Mouse (Mus musculus) right cerebral cortex, postnatal 14 days (tissue): ENCODE data around the gene Bcl7c.
"Not testable (repeated sequence)": the region's sequence is repeated elsewhere in the genome, so short reads cannot be mapped to it uniquely, and the experiment has no call there.

ENCODE experiments used
- DNase-seq: peaks from one replicate; pipeline ENCODE4 v3.0.0; 2022

The Bcl7c gene

GRCm38 (mm10) chr7:127708207-127709078 lies at the start of gene Bcl7c:
TSS of gene Bcl7c (minus strand) at chr7:127708933.
- DNase-seq, result peak; percentile 87

GRCm38 (mm10) chr7:127753741-127754140 lies 45.0 kb upstream of the Bcl7c start:
- no peak for DNase-seq

DNA sequence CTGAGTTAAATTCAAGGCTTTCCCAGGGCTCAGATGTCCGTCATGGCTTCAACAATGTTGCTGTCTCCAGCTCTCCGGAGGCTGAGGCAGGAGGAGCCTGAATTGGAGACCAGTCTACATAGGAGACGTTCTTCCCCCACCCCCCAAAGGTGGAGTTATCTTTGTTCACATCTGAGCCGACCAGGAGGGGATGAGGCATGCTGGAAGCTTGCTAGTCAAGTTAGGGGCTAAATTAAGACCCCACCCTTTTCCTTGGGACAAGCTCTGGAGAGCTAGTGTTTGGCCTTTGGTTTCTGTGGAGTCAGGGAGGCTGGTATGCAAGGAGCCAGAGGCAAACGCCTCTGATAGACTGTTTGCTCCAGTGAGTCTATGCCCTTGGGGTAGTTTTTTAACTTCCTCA lies 44.4 kb upstream of the Bcl7c start:
- no peak for DNase-seq

DNA sequence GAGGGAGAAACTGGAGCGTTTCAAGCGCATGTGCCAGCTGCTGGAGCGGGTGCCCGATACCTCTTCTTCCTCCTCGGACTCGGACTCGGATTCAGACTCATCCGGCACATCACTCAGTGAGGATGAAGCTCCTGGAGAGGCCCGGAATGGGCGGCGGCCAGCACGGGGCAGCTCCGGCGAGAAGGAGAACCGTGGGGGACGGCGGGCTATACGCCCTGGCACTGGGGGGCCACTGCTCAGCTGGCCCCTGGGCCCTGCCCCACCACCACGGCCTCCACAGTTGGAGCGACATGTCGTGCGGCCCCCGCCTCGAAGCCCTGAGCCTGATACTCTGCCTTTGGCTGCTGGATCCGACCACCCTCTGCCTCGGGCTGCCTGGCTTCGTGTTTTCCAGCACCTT lies 43.3 kb upstream of the Bcl7c start:
- DNase-seq, result no peak

- DNase-seq, result no peak
Measured at GRCm38 (mm10) chr7:127751619-127752018, 42.9 kb upstream of the Bcl7c start.

- peak; percentile 31 for DNase-seq
Measured at GRCm38 (mm10) chr7:127750131-127751127, 41.7 kb upstream of the Bcl7c start.

- DNase-seq, result peak; percentile 17
Measured at GRCm38 (mm10) chr7:127748235-127748560, 39.5 kb upstream of the Bcl7c start.

DNA sequence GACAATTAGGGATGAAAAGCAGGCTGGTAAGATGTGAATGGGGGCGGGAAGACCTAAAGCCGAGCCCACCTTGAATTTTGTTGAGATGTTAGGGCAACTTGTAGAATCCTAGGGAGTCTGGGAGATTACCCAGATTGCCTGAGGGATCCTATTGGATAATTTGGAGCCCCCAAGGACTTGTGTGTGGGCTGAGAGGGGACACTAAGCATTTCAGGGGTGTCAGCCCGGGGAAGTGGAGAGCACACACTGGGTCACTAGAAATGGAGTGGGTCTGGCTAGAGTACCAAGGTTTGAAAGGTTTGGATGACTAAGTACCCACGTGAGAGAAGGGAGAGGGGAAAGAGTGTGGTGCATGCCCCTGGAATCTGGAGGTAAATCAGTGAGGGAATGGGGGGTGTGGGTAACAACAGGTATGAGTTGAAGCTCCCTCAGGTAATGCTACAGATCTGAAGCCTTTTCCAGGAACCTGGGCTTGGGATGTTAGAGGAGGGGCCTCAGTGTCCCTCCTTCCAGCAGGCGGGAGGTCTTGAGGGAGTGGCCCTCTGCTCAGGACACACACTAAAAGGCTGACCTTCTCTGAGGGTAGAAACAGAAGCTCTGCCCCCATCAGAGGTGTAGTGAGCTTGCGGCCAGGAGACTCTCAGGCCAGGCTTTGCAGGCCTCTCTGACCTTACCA lies 39.0 kb upstream of the Bcl7c start:
- no peak for DNase-seq

- DNase-seq, result peak; percentile 41
Measured at GRCm38 (mm10) chr7:127746494-127747491, 38.1 kb upstream of the Bcl7c start.

DNA sequence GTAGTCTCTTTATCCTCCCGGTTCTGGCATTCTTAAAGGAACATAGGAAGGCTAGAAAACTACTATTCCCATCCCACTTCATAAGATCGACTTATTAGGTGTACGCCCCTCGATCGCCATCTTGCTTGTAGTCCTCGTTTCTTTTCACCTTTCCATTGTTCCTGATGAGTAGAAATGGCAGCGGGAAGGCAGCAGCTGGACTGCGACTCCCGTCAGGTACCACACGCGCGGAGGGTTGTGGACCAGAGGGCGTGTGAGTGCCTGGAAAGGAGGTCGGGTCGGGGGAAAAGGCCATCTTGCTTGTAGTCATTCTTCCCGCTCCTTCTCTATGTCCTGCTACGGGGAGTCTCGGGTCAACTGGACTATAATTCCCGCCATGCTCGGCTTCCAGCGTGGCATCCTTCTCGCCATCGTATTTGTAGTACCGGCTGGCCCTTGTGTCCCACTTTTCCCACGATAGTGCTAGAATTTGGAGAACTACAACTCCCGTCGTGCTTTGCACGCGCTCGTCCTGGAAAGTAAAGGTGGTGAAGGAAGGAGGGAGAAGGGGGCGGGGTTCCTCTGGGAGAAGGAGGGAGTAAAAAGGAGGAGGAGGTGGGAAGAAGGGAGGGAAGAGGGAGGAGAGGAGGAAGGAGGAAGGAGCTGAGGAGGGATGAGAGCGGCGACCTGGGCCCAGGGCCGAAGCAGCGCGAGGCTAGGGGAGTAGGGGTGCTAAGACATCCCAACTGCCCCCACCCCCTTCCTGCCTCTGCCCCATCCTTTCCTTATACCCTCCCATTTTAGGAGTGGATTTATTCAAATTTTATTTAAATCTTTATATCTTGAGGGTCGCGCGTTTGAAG lies 37.1 kb upstream of the Bcl7c start:
- DNase-seq, result peak; percentile 90

- DNase-seq, result peak; percentile 86
Measured at GRCm38 (mm10) chr7:127745251-127745651, 36.5 kb upstream of the Bcl7c start.

DNA sequence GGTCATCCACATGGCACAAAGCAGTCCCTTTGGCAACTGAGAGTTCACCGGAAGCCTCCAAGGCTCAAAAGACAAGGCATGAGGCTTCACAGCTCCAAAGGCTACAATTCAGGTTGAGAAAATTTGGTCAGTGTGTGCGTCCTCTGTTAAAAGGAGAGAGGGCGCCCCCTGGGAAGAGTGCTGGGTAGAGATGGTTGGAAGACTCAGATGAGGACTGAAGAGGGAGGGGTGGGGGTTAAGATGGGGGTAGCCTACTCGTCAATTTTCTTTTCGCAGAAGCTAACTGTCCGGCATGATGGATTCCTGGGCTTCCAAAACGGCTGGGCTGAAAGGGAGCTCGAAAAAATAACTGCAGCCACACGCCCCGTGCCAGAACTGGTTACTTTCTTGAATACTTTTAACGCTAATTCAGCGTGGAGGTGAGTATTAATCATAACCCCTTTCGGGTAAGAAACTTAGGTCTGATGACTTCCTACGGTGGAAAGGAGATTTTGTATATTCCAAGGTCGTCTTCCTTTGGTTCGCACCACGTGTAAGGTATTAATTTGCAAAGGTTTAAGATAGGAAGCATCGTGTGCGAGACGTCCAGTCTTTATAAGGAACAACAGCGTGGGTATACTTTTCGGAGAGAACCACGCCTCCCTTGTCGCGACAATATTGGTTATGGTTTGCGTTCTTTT lies 35.8 kb upstream of the Bcl7c start, which contains the start of gene Fbxl19:
Fbxl19 (plus strand) TSS at position 178 of the 680 bp plus-strand sequence.
- peak; percentile 84 for DNase-seq

- DNase-seq, result not testable (repeated sequence)
Measured at GRCm38 (mm10) chr7:127732066-127732465, 23.3 kb upstream of the Bcl7c start, which contains the start of gene Ctf2. TSS of gene Ctf2 (minus strand) at chr7:127732166.

GRCm38 (mm10) chr7:127730170-127730569 lies 21.4 kb upstream of the Bcl7c start:
- DNase-seq, result no peak

- DNase-seq, result no peak
Measured at GRCm38 (mm10) chr7:127727898-127728297, 19.2 kb upstream of the Bcl7c start.

DNA sequence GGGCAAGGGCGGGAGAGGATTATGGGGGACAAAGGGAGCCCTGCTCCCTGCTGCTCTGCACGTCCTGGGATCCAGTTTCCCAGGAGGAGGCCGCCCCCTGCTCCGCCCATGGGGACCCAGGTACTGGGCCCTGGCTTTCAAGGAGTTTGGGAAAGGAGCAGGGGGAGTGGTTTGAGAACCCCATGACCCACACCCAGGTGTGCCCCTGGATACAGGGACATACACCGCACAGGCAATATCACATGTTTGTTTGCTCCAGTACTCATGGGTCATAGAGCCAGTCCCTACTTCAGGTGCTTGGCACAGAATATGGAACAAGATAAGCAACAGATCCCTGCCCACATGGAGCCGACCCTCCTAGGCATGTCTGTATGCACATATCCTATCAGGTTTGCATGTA lies 17.2 kb upstream of the Bcl7c start:
- no peak for DNase-seq

GRCm38 (mm10) chr7:127725490-127725889 lies 16.8 kb upstream of the Bcl7c start:
- DNase-seq, result no peak

DNA sequence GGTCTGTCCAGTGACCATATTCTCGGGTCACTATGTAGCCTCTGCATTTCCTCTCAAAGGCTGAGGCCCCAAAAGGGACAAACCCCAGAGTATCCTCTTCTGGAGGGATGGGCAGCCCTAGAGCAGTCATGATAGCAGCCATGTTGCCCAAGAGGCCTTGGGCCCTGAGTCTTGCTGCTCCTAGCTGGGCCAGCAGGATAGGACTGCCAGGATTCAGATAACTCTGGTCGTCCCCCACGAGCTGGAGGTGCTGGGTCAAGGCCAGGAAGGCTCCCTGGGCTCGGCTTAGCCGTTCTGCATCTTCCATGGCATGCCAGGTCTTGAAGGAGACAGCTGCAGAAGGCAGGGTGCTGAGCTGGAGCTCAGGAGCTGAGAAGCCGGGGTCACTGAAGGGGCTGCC lies 10.5 kb upstream of the Bcl7c start:
- DNase-seq, result no peak

DNA sequence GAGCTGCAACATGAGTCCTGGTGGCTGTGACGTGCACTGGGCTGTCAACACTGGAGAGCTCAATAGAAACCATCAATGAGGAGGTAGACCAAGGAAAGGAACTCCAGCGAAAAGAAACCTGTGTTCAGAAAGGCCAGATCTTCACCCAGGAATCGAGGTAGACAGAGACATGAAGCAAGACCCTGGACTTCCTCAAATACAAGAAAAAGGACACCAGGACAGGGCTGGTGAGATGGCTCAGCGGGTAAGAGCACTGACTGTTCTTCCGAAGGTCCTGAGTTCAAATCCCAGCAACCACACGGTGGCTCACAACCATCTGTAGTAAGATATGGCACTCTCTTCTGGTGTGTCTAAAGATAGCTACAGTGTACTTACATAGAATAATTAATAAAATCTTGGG lies 9.6 kb upstream of the Bcl7c start:
- no peak for DNase-seq

GRCm38 (mm10) chr7:127716992-127717391 lies 8.3 kb upstream of the Bcl7c start:
- peak; percentile 65 for DNase-seq
